In genomic region chr8:99640543-99640942, GRCm38 (mm10) we compare ENCODE assay signal across 25 mouse cellular contexts.
DNase-seq lines count a peak whose midpoint lies in the region; ATAC-seq and TF ChIP-seq lines count a peak whose summit lies in the region.
"Had no signal": no experiment of that assay in that cellular context is flagged by ENCODE, and none has a peak within 500 bp of the region (broad histone marks: within the 10 kb centered on the region; RNA-seq: fewer than 3 reads in every experiment).

No protein-coding gene starts in this region.

- DNase-seq in midbrain, embryonic 10.5 days (ENCODE audit: low spot score): peak; percentile 22
- no peak for DNase-seq in midbrain, postnatal 0 days (ENCODE audit: low spot score)
- DNase-seq in ZHBTc4 (ENCODE audit: low read depth, low spot score): peak; percentile 5
- DNase-seq in embryo, embryonic 10.5 days (ENCODE audit: low spot score): peak; percentile 56
- peak; percentile 45 for DNase-seq in retina, postnatal 1 day
- DNase-seq in T-cell, adult 2 months (ENCODE audit: low spot score): no peak
- no peak for DNase-seq in kidney, adult 11 months
- DNase-seq: adrenal gland, postnatal 36 days; cerebellum, adult 11 months; cerebellum, adult 9-11 months; gastrocnemius, postnatal 36 days; heart, adult 2 months; heart, postnatal 14 days; kidney, adult 8-10 months; kidney, postnatal 14 days; left cerebral cortex, postnatal 4 days; right cerebral cortex, postnatal 4 days; thymus, postnatal 25 days had no signal

- no peak for ATAC-seq in midbrain, postnatal 0 days (ENCODE audit: low FRiP score)
- ATAC-seq: forebrain, embryonic 16.5 days had no signal

- no peak overlapping the region for H3K4me2 ChIP-seq in midbrain, postnatal 0 days (ENCODE audit: low read depth, low read length, poor library complexity, severe bottlenecking)
- H3K4me2 ChIP-seq: heart, embryonic 13.5 days; hindbrain, embryonic 15.5 days; limb, embryonic 15.5 days; midbrain, embryonic 12.5 days had no signal

- peaks cover 7% of the 10 kb centered on the region for H3K4me1 ChIP-seq in midbrain, embryonic 10.5 days
- no peaks in the 10 kb centered on the region for H3K4me1 ChIP-seq in midbrain, postnatal 0 days (ENCODE audit: insufficient read depth, low read length)
- H3K4me1 ChIP-seq: heart, embryonic 13.5 days; hindbrain, embryonic 15.5 days; limb, embryonic 15.5 days; midbrain, embryonic 12.5 days had no signal

- H3K27me3 ChIP-seq in midbrain, embryonic 10.5 days (ENCODE audit: low read depth, poor library complexity, severe bottlenecking): no peaks in the 10 kb centered on the region
- no peaks in the 10 kb centered on the region for H3K27me3 ChIP-seq in midbrain, postnatal 0 days (ENCODE audit: insufficient read depth, low read length)
- H3K27me3 ChIP-seq: heart, embryonic 13.5 days; hindbrain, embryonic 15.5 days; limb, embryonic 15.5 days; midbrain, embryonic 12.5 days had no signal

- TF ChIP-seq CTCF in midbrain, postnatal 0 days (IDR thresholded peaks at IDR 0.05): no peak

- WGBS in midbrain, embryonic 10.5 days: 13% methylated on average over 3 of the region's 3 CpGs
- WGBS in midbrain, postnatal 0 days: 23% methylated on average over 3 of the region's 3 CpGs

- no peak overlapping the region for H3K27ac ChIP-seq in midbrain, embryonic 10.5 days (replicated peaks)
- H3K27ac ChIP-seq in midbrain, postnatal 0 days (ENCODE audit: low read depth, low read length): no peak overlapping the region
- H3K27ac ChIP-seq: heart, adult 2 months; heart, embryonic 13.5 days; hindbrain, embryonic 15.5 days; limb, embryonic 15.5 days; liver, embryonic 14.5 days; macrophage; midbrain, embryonic 12.5 days had no signal

- no peak overlapping the region for H3K9ac ChIP-seq in midbrain, postnatal 0 days (replicated peaks; ENCODE audit: low read length, poor library complexity, severe bottlenecking)
- H3K9ac ChIP-seq: heart, embryonic 13.5 days; hindbrain, embryonic 15.5 days; limb, embryonic 15.5 days; liver, embryonic 14.5 days; midbrain, embryonic 12.5 days had no signal

- no peaks in the 10 kb centered on the region for H3K9me3 ChIP-seq in midbrain, embryonic 10.5 days (replicated peaks)
- no peaks in the 10 kb centered on the region; the same call in 1 of the 2 replicates for H3K9me3 ChIP-seq in midbrain, postnatal 0 days (ENCODE audit: low read length)
- H3K9me3 ChIP-seq: heart, embryonic 13.5 days; hindbrain, embryonic 15.5 days; limb, embryonic 15.5 days; midbrain, embryonic 12.5 days had no signal

- H3K36me3 ChIP-seq in midbrain, embryonic 10.5 days: no peaks in the 10 kb centered on the region
- H3K36me3 ChIP-seq in midbrain, postnatal 0 days (ENCODE audit: insufficient read depth, low read length): no peaks in the 10 kb centered on the region
- H3K36me3 ChIP-seq: heart, embryonic 13.5 days; hindbrain, embryonic 15.5 days; limb, embryonic 15.5 days; midbrain, embryonic 12.5 days had no signal

- no peak overlapping the region for H3K4me3 ChIP-seq in midbrain, embryonic 10.5 days
- H3K4me3 ChIP-seq in midbrain, postnatal 0 days (ENCODE audit: low read depth, low read length): no peak overlapping the region
- H3K4me3 ChIP-seq: heart, adult 2 months; heart, embryonic 13.5 days; hindbrain, embryonic 15.5 days; limb, embryonic 15.5 days; midbrain, embryonic 12.5 days had no signal

Comparison
In these comparisons a context has a peak if more than half of its experiments do, and no peak if none do; other contexts are left out.
1. DNase-seq: peak in midbrain, embryonic 10.5 days (single experiment), ZHBTc4 (single experiment), embryo, embryonic 10.5 days (single experiment) and retina, postnatal 1 day (single experiment); none in midbrain, postnatal 0 days (single experiment), T-cell, adult 2 months (single experiment) and kidney, adult 11 months (single experiment).